Mouse (Mus musculus) gastrocnemius, adult 8-10 months (tissue): ENCODE data around the gene Plgrkt. TPM values are rescaled to one million over a fixed set of nuclear protein-coding genes. Genes with fewer than 3 reads are reported as not detected.

Experiments
- total RNA-seq, 4 experiments: library from RNA; stranded (reverse); gene quantifications; 2 replicates each; pipeline ENCODE4 v1.2.4; 2022

The Plgrkt gene
- total RNA-seq, 4 experiments from 2014 or later: 14.3 to 19.8 (median 17.8) TPM

Other genes with a start within 250 kb of the Plgrkt start
- gene Jak2, start 115.6 kb downstream of the Plgrkt start, total RNA-seq: 10 to 100 TPM; 20.4 to 28.3 (median 24.3) TPM
- gene Insl6, start 42.0 kb downstream of the Plgrkt start, total RNA-seq: not detected
- gene Rln1, start 32.7 kb downstream of the Plgrkt start, total RNA-seq: not detected
- 1 to 10 TPM in 1 of 4 experiments, under 1 TPM in 3; 0.65 to 1.1 (median 0.76) TPM for gene Cd274, start 65 bp upstream of the Plgrkt start, total RNA-seq
- gene Pdcd1lg2, start 43.5 kb upstream of the Plgrkt start, total RNA-seq: not detected
- gene Ric1, start 154.9 kb upstream of the Plgrkt start, total RNA-seq: 10 to 100 TPM; 25.3 to 31.7 (median 29.7) TPM